Mouse (Mus musculus): ENCODE measurements at regions not wholly inside any gene's neighbourhood (a gene's known extent, or its start where the extent isn't known, plus 50 kb on each side); places are given as distances from the start of the nearest gene placed in this dataset.

DNA sequence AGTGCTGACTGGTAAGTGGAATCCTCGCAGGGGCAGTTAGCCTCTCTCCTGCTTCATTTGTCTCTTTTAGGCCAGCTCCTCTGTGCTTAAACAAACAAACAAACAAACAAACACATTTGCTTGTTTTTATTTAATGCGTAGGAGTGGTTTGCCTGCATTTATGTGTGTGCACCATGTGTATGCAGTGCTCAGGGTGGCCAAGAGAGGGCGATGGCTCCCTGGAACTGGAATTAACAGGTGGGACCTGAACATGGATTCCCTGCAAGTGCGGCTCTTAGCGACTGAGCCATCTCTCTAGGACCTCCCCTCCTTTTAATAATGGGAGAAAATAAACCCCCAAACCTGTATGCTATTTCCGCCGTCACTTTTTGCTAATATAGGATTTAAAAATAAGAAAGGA, 91.8 kb upstream of the Ubl3 start:
- 93% methylated on average over 7 of the region's 7 CpGs for WGBS
- H3K9me3 ChIP-seq, result no peaks in the 10 kb centered on the region
- no peak overlapping the region for H3K27ac ChIP-seq (replicated peaks)
- H3K4me1 ChIP-seq, result peaks cover 3% of the 10 kb centered on the region; the same call in 1 of the 2 replicates
- H3K36me3 ChIP-seq, result no peaks in the 10 kb centered on the region
- H3K4me3 ChIP-seq, result no peak overlapping the region
- H3K4me2 ChIP-seq (replicated peaks), result no peak overlapping the region
- no peak overlapping the region for H3K9ac ChIP-seq (replicated peaks)
- no peak for ATAC-seq (ENCODE audit: low FRiP score, low read depth)
- peaks cover 9% of the 10 kb centered on the region for H3K27me3 ChIP-seq

DNA sequence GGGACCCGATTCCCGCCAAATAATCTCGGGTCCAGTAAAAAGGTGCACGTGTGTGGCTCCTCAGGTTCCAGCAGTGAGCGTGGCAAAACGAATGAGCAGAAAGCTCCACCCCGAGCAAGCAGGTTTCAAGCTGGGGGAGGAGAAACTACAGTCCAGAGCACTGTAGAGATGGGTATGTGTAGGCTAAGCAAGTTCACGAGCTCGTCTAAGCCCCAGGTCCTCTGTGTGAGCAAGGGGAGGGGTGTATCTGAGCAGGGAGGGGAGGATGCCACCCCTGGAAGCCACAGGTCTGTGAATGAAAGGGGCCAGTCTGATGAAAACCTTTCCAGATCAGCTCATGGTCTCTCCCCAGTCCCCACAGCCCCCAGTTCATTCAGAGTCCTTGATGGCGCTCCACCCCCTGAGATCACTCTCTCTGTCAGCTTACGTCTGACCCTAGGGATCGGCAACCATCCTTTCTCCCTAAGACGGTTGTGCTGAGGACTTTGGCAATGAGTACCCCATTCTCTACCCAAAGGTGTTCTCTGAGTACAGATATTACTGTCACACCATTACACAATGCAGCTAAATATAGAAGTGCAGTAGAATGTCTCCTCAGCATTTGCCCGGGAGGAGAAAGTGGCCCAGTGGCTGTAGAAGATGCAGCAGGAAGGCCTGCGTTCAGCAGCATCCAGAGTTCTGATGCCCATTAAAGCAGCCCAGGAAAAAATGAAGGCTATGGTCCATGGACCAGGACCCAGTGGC, 89.2 kb upstream of the Ubl3 start:
- H3K4me2 ChIP-seq (replicated peaks), result no peak overlapping the region
- no peaks in the 10 kb centered on the region for H3K36me3 ChIP-seq
- no peak for ATAC-seq (ENCODE audit: low FRiP score, low read depth)
- H3K27ac ChIP-seq (replicated peaks), result no peak overlapping the region
- no peaks in the 10 kb centered on the region for H3K9me3 ChIP-seq
- no peaks in the 10 kb centered on the region for H3K4me1 ChIP-seq
- no peak overlapping the region for H3K4me3 ChIP-seq
- H3K9ac ChIP-seq (replicated peaks), result no peak overlapping the region
- 45% methylated on average over 15 of the region's 15 CpGs for whole genome bisulfite sequencing
- peaks cover 9% of the 10 kb centered on the region for H3K27me3 ChIP-seq

GRCm38 (mm10) chr5:148640523-148640922, 87.9 kb upstream of the Ubl3 start:
- Histone ChIP-seq H3K4me2 (replicated peaks) (0 out of 2 replicates have a peak overlapping the region, but pooled peaks have one; percentile 11), H3K36me3 (no peaks in the 10 kb centered on the region), H3K9ac (replicated peaks) (no peak overlapping the region), H3K4me3 (no peak overlapping the region), H3K4me1 (no peaks in the 10 kb centered on the region), H3K9me3 (no peaks in the 10 kb centered on the region), H3K27ac (replicated peaks) (no peak overlapping the region), H3K27me3 (peaks cover 9% of the 10 kb centered on the region)
- ATAC-seq (ENCODE audit: low FRiP score, low read depth), result peak; percentile 27; the same call in 1 of the 2 replicates
- 40% methylated on average over 13 of the region's 14 CpGs for WGBS

- peaks cover 6% of the 10 kb centered on the region; the same call in 1 of the 2 replicates for H3K4me1 ChIP-seq
- ATAC-seq (ENCODE audit: low FRiP score, low read depth), result no peak
- no peak overlapping the region for H3K4me2 ChIP-seq (replicated peaks)
- H3K27ac ChIP-seq (replicated peaks), result no peak overlapping the region
- H3K4me3 ChIP-seq, result no peak overlapping the region
- no peaks in the 10 kb centered on the region for H3K36me3 ChIP-seq
- H3K27me3 ChIP-seq, result no peaks in the 10 kb centered on the region
- 76% methylated on average over 11 of the region's 11 CpGs for WGBS
- H3K9ac ChIP-seq (replicated peaks), result no peak overlapping the region
- no peaks in the 10 kb centered on the region for H3K9me3 ChIP-seq
These were observed 82.3 kb upstream of the Ubl3 start for GRCm38 (mm10) chr5:148634919-148635356.

- no peaks in the 10 kb centered on the region for H3K9me3 ChIP-seq
- peaks cover 6% of the 10 kb centered on the region; the same call in 1 of the 2 replicates for H3K4me1 ChIP-seq
- ATAC-seq (ENCODE audit: low FRiP score, low read depth), result no peak
- H3K27ac ChIP-seq (replicated peaks), result no peak overlapping the region
- no peak overlapping the region for H3K4me2 ChIP-seq (replicated peaks)
- WGBS, result 62% methylated on average over 5 of the region's 5 CpGs
- no peak overlapping the region for H3K9ac ChIP-seq (replicated peaks)
- no peaks in the 10 kb centered on the region for H3K27me3 ChIP-seq
- no peaks in the 10 kb centered on the region for H3K36me3 ChIP-seq
- H3K4me3 ChIP-seq, result no peak overlapping the region
These were observed 81.4 kb upstream of the Ubl3 start for GRCm38 (mm10) chr5:148633999-148634398.

DNA sequence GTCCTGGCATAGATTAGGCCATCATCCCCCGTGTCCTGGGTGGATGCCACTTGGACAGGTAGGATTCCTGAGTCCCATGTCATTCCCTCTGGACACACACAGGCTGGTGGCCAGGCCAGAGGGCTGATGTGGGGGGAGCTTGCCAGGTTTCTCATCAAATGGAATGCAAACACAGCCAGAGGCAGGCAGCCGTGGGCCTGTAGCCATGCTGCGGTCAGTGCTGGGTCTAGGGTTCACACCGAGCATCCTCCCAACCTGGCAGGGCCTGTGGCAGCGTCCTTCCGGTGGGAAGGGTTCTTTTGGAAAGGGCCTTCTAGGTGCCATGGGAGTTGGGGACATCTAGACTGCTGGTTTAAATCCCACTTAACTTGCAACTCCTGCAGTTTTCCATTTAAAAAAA, 80.7 kb upstream of the Ubl3 start:
- H3K36me3 ChIP-seq, result no peaks in the 10 kb centered on the region
- H3K9me3 ChIP-seq, result no peaks in the 10 kb centered on the region
- H3K4me2 ChIP-seq (replicated peaks), result no peak overlapping the region
- ATAC-seq (ENCODE audit: low FRiP score, low read depth), result no peak
- H3K4me3 ChIP-seq, result no peak overlapping the region
- H3K9ac ChIP-seq (replicated peaks), result no peak overlapping the region
- no peaks in the 10 kb centered on the region for H3K27me3 ChIP-seq
- 91% methylated on average over 6 of the region's 6 CpGs for WGBS
- peaks cover 6% of the 10 kb centered on the region; the same call in 1 of the 2 replicates for H3K4me1 ChIP-seq
- no peak overlapping the region for H3K27ac ChIP-seq (replicated peaks)

- H3K9me3 ChIP-seq, result no peaks in the 10 kb centered on the region
- no peak overlapping the region for H3K4me3 ChIP-seq
- H3K27ac ChIP-seq (replicated peaks), result no peak overlapping the region
- no peak overlapping the region for H3K4me2 ChIP-seq (replicated peaks)
- WGBS, result 73% methylated on average over 11 of the region's 11 CpGs
- ATAC-seq (ENCODE audit: low FRiP score, low read depth), result no peak
- H3K27me3 ChIP-seq, result no peaks in the 10 kb centered on the region
- no peaks in the 10 kb centered on the region for H3K36me3 ChIP-seq
- no peak overlapping the region for H3K9ac ChIP-seq (replicated peaks)
- H3K4me1 ChIP-seq, result peaks cover 6% of the 10 kb centered on the region; the same call in 1 of the 2 replicates
These were observed 80.1 kb upstream of the Ubl3 start for GRCm38 (mm10) chr5:148632516-148633170.

DNA sequence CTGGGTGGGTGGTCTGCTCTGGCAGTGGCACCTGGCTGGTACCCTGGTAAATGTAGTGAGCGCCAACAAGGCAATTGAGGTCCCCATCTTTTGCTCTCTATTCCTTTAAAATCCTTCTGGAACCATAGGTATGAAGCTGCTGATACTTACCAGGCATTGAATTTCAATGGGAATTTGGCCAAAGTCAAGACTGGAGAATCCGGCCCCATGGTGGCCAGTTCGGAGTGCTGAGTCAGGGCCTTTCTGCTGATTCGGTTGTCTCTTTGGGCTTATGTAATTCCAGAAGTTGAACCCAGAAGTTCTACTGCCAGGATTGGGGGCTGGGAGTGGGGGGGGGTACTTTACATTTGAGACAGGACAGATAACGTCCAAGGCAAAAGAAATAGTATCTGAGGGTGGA, 79.0 kb upstream of the Ubl3 start:
- Histone ChIP-seq H3K4me3 (no peak overlapping the region), H3K4me2 (replicated peaks) (no peak overlapping the region), H3K4me1 (peaks cover 6% of the 10 kb centered on the region; the same call in 1 of the 2 replicates), H3K36me3 (no peaks in the 10 kb centered on the region), H3K9ac (replicated peaks) (no peak overlapping the region), H3K9me3 (no peaks in the 10 kb centered on the region), H3K27me3 (no peaks in the 10 kb centered on the region), H3K27ac (replicated peaks) (no peak overlapping the region)
- ATAC-seq (ENCODE audit: low FRiP score, low read depth), result no peak
- 92% methylated on average over 5 of the region's 5 CpGs for WGBS

DNA sequence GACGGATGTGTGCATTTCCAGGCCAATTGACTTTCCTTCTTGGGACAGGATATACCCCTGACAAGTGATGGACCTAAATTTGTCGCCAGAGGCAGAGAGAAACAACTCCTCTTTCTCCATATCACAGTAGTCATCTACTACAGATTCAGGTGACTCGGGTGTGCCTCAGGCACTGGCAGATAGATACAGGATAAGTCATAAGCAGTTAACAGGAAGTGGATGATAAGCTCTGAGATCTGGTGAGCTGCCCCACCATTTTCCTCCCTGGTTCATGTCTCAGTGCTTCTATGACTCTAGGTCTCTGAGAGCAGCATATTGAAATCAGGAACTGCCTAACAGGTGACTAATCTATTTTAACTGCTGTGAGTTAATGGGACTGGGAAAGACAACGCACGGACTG, 73.4 kb upstream of the Ubl3 start:
- H3K4me1 ChIP-seq, result peaks cover 19% of the 10 kb centered on the region
- no peak for ATAC-seq (ENCODE audit: low FRiP score, low read depth)
- 92% methylated on average over 5 of the region's 5 CpGs for WGBS
- no peaks in the 10 kb centered on the region for H3K36me3 ChIP-seq
- H3K9ac ChIP-seq (replicated peaks), result no peak overlapping the region
- no peak overlapping the region for H3K4me3 ChIP-seq
- H3K9me3 ChIP-seq, result no peaks in the 10 kb centered on the region
- no peak overlapping the region for H3K4me2 ChIP-seq (replicated peaks)
- H3K27ac ChIP-seq (replicated peaks), result no peak overlapping the region
- H3K27me3 ChIP-seq, result no peaks in the 10 kb centered on the region

GRCm38 (mm10) chr5:148624649-148625405, 72.2 kb upstream of the Ubl3 start:
- H3K4me3 ChIP-seq, result no peak overlapping the region
- 0 out of 2 replicates have a peak overlapping the region, but pooled peaks have one; percentile 2 for H3K27ac ChIP-seq (replicated peaks)
- H3K9ac ChIP-seq (replicated peaks), result no peak overlapping the region
- 64% methylated on average over 21 of the region's 21 CpGs for WGBS
- H3K36me3 ChIP-seq, result no peaks in the 10 kb centered on the region
- H3K9me3 ChIP-seq, result no peaks in the 10 kb centered on the region
- no peaks in the 10 kb centered on the region for H3K27me3 ChIP-seq
- no peak overlapping the region for H3K4me2 ChIP-seq (replicated peaks)
- peaks cover 22% of the 10 kb centered on the region for H3K4me1 ChIP-seq
- ATAC-seq (ENCODE audit: low FRiP score, low read depth), result peak; percentile 74

- Histone ChIP-seq H3K4me3 (no peak overlapping the region), H3K36me3 (no peaks in the 10 kb centered on the region), H3K27ac (replicated peaks) (no peak overlapping the region), H3K9me3 (no peaks in the 10 kb centered on the region), H3K4me1 (peaks cover 27% of the 10 kb centered on the region), H3K4me2 (replicated peaks) (no peak overlapping the region), H3K9ac (replicated peaks) (no peak overlapping the region), H3K27me3 (no peaks in the 10 kb centered on the region)
- WGBS, result 58% methylated on average over 10 of the region's 10 CpGs
- no peak for ATAC-seq (ENCODE audit: low FRiP score, low read depth)
These were observed 68.6 kb upstream of the Ubl3 start for GRCm38 (mm10) chr5:148620895-148621786.
